Mouse (Mus musculus) forebrain, postnatal 0 days (tissue): ENCODE measurements around the gene Sema4a. TPM values are rescaled to one million over a fixed set of nuclear protein-coding genes. Genes with fewer than 3 reads are reported as not detected.
A peak's percentile ranks its signal among the peaks of the same experiment; 100 is the strongest.
"Not testable (repeated sequence)": the region's sequence is repeated elsewhere in the genome, so short reads cannot be mapped to it uniquely, and the experiment has no call there.

Experiments used
- ATAC-seq: fragments of 200-750 bp; cut with Nextera tagmentation; 2 replicates; pipeline ENCODE4 v1.8.0; 2017; ENCODE audit warnings: mild to moderate bottlenecking, moderate library complexity
- DNase-seq: peaks from one replicate; pipeline ENCODE4 v3.0.0-alpha.2; 2015
- H3K27ac ChIP-seq: fragments of 300-500 bp; sonication (generic); 2 replicates; pipeline ENCODE4 v1.5.1; 2014; ENCODE audit warnings: low read depth, mild to moderate bottlenecking, antibody characterized with exemption, low read length, moderate library complexity, mixed read lengths
- H3K27me3 ChIP-seq: fragments of 300-500 bp; sonication (generic); 2 replicates; pipeline ENCODE4 v1.6.1; 2014; ENCODE audit warnings: mild to moderate bottlenecking, low read length, mixed read lengths; ENCODE audit not compliant: insufficient read depth
- H3K36me3 ChIP-seq: fragments of 300-500 bp; sonication (generic); 2 replicates; pipeline ENCODE4 v1.6.1; 2014; ENCODE audit warnings: mild to moderate bottlenecking, moderate library complexity; ENCODE audit not compliant: insufficient read depth
- H3K4me1 ChIP-seq: fragments of 300-500 bp; sonication (generic); 2 replicates; pipeline ENCODE4 v1.6.1; 2014; ENCODE audit warnings: antibody characterized with exemption; ENCODE audit not compliant: insufficient read depth
- H3K4me2 ChIP-seq: fragments of 300-500 bp; sonication (generic); 2 replicates; pipeline ENCODE4 v1.6.1; 2014; ENCODE audit warnings: low read depth, mild to moderate bottlenecking, moderate library complexity
- H3K4me3 ChIP-seq: fragments of 300-500 bp; sonication (generic); 2 replicates; pipeline ENCODE4 v1.5.1; 2014; ENCODE audit warnings: low read depth, low read length, mixed read lengths
- H3K9ac ChIP-seq: fragments of 300-500 bp; sonication (generic); 2 replicates; pipeline ENCODE4 v1.6.1; 2014; ENCODE audit warnings: mild to moderate bottlenecking
- H3K9me3 ChIP-seq: fragments of 300-500 bp; sonication (generic); 2 replicates; pipeline ENCODE4 v1.6.1; 2016; ENCODE audit warnings: low read length
- CTCF ChIP-seq: sonication (generic); IDR thresholded peaks from 2 replicates; pipeline ENCODE4 v1.5.1; 2016; ENCODE audit warnings: antibody characterized with exemption, control low read depth, low read depth
- WGBS: fragments of 180-500 bp; shearing (Covaris S2); extraction: QIAGEN DNeasy Blood & Tissue Kit; methylation state at CpG from one replicate; pipeline ENCODE4 v1.1.7; 2014; 5-methylcytosine and 5-hydroxymethylcytosine counted together
- polyA plus RNA-seq: library from polyadenylated mRNA; unstranded; fragments of >200 nt; fragmentation: Nextera tagmentation; extraction: Ambion mirVana; gene quantifications from 2 replicates; pipeline ENCODE4 v1.2.1, GENCODE M21; 2015
- total RNA-seq: library from RNA; depleted of rRNA; stranded (reverse); fragments of >200 nt; gene quantifications from 2 replicates; pipeline ENCODE4 v1.2.3, GENCODE M21; 2014

Sema4a gene
- total and polyA plus RNA-seq, 2 experiments from 2014 or later, result 25.8 to 31.5 TPM

- DNase-seq (peak; percentile 54), ATAC-seq (no peak)
- Histone ChIP-seq H3K36me3 (peaks cover 47% of the 10 kb centered on the region), H3K4me2 (no peak overlapping the region), H3K4me1 (no peaks in the 10 kb centered on the region), H3K9me3 (no peaks in the 10 kb centered on the region), H3K27ac (no peak overlapping the region), H3K4me3 (no peak overlapping the region), H3K27me3 (no peaks in the 10 kb centered on the region), H3K9ac (no peak overlapping the region)
- TF ChIP-seq CTCF, result peak; percentile 61
- 32% methylated on average over 27 of the region's 27 CpGs for WGBS
These were observed 20.2 kb downstream of the Sema4a start for GRCm38 (mm10) chr3:88440500-88441381.

GRCm38 (mm10) chr3:88439582-88439981 is 21.4 kb downstream of the Sema4a start:
- Histone ChIP-seq H3K27ac (no peak overlapping the region), H3K9me3 (no peaks in the 10 kb centered on the region), H3K27me3 (no peaks in the 10 kb centered on the region), H3K9ac (no peak overlapping the region), H3K36me3 (peaks cover 47% of the 10 kb centered on the region), H3K4me2 (no peak overlapping the region), H3K4me3 (no peak overlapping the region), H3K4me1 (no peaks in the 10 kb centered on the region)
- WGBS, result 51% methylated on average over 4 of the region's 4 CpGs
- no peak for TF ChIP-seq CTCF
- ATAC-seq (no peak), DNase-seq (no peak)

GRCm38 (mm10) chr3:88437454-88437853 is 23.5 kb downstream of the Sema4a start:
- Histone ChIP-seq H3K9ac (no peak overlapping the region), H3K36me3 (peaks cover 37% of the 10 kb centered on the region), H3K4me3 (no peak overlapping the region), H3K27me3 (no peaks in the 10 kb centered on the region), H3K27ac (no peak overlapping the region), H3K4me1 (no peaks in the 10 kb centered on the region), H3K4me2 (no peak overlapping the region), H3K9me3 (no peaks in the 10 kb centered on the region)
- no peak for ATAC-seq
- TF ChIP-seq CTCF, result no peak
- 82% methylated on average over 10 of the region's 10 CpGs for WGBS
- DNase-seq, result no peak

GRCm38 (mm10) chr3:88436395-88437201 is 24.4 kb downstream of the Sema4a start:
- Histone ChIP-seq H3K9ac (no peak overlapping the region), H3K4me1 (no peaks in the 10 kb centered on the region), H3K4me2 (peak overlapping the region; percentile 29), H3K27ac (no peak overlapping the region), H3K36me3 (peaks cover 37% of the 10 kb centered on the region), H3K4me3 (no peak overlapping the region), H3K9me3 (no peaks in the 10 kb centered on the region), H3K27me3 (no peaks in the 10 kb centered on the region)
- WGBS, result 12% methylated on average over 29 of the region's 29 CpGs
- ATAC-seq, result peak; percentile 82
- peak; percentile 58 for TF ChIP-seq CTCF
- DNase-seq, result peak; percentile 52

GRCm38 (mm10) chr3:88435515-88435914 is 25.5 kb downstream of the Sema4a start:
- Histone ChIP-seq H3K9me3 (no peaks in the 10 kb centered on the region), H3K4me3 (no peak overlapping the region), H3K4me2 (no peak overlapping the region), H3K4me1 (no peaks in the 10 kb centered on the region), H3K27me3 (no peaks in the 10 kb centered on the region), H3K36me3 (peaks cover 34% of the 10 kb centered on the region), H3K27ac (no peak overlapping the region), H3K9ac (no peak overlapping the region)
- DNase-seq (no peak), ATAC-seq (no peak)
- WGBS, result 68% methylated on average over 10 of the region's 10 CpGs
- TF ChIP-seq CTCF, result no peak

- H3K36me3 ChIP-seq, H3K4me3 ChIP-seq, H3K4me1 ChIP-seq, H3K27me3 ChIP-seq, H3K9me3 ChIP-seq, H3K4me2 ChIP-seq, H3K9ac ChIP-seq, ATAC-seq, DNase-seq, H3K27ac ChIP-seq: not testable (repeated sequence)
- peak; percentile 30; the same call in 1 of the 2 replicates for TF ChIP-seq CTCF
- WGBS, result 68% methylated on average over 8 of the region's 8 CpGs
These were observed 32.3 kb downstream of the Sema4a start for GRCm38 (mm10) chr3:88428639-88429038.

GRCm38 (mm10) chr3:88427342-88427905 is 33.6 kb downstream of the Sema4a start:
- H3K36me3 ChIP-seq, result no peaks in the 10 kb centered on the region
- DNase-seq, result no peak
- H3K9me3 ChIP-seq, result no peaks in the 10 kb centered on the region
- WGBS, result 88% methylated on average over 4 of the region's 4 CpGs
- H3K4me3 ChIP-seq, result no peak overlapping the region
- H3K27ac ChIP-seq, result no peak overlapping the region
- H3K9ac ChIP-seq, result no peak overlapping the region
- no peak overlapping the region for H3K4me2 ChIP-seq
- H3K27me3 ChIP-seq, result no peaks in the 10 kb centered on the region
- peaks cover 13% of the 10 kb centered on the region for H3K4me1 ChIP-seq
- ATAC-seq, result no peak
- TF ChIP-seq CTCF, result no peak
